Mouse (Mus musculus) cerebellum, adult 2 months (tissue): ENCODE results near the gene Gclc.

Source experiments
- CTCF ChIP-seq: fragments of 200-500 bp; IDR thresholded peaks from 2 replicates; pipeline ENCODE4 v1.5.1; 2011; ENCODE audit warnings: low read depth, mild to moderate bottlenecking, control low read depth, low read length, moderate library complexity, borderline replicate concordance; ENCODE audit not compliant: insufficient read depth
- POLR2A ChIP-seq: fragments of 200-500 bp; IDR thresholded peaks from 2 replicates; pipeline ENCODE4 v1.6.1; 2011; ENCODE audit warnings: low read length, control low read depth, borderline replicate concordance; ENCODE audit not compliant: insufficient read depth

DNA sequence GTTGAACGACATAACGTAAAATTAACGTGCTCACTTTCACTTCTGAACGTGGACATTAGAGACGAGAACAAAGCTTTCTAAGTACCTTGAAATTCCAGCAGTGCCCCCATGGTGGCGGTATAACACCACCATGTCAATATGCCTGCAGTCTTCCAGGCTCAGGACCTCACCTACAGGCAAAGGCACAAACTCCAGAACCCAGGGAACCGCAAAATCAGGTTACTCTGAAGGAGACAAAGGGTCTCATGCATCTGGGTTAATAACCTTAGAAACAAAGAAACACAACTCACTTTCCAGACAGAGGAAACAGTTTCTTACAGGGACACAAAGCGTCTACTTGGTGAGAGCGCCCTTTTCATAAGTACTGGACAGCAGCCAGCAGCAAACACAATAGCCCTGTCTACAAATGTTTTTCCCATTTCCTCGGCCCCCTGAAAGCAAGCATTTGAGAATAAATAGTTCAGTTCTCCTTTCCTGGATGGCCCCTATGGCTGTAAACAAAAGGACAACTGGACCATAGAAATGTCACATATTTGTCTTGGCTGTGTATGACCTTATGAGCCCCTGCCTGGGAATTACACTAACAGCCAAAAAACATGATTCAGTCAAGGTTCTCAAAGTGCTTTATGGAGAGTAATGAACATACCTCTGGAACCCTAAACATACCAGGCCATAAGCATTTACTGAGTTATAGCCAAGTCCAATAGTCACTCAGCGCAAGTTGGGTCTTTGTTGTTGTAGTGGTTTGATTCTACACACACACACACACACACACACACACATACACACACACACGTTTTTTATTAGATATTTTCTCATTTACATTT lies 52.7 kb downstream of the Gclc start:
- TF ChIP-seq POLR2A (no peak), CTCF (peak; percentile 95)
